Mouse (Mus musculus): ENCODE measurements at regions not wholly inside any gene's neighbourhood (a gene's known extent, or its start where the extent isn't known, plus 50 kb on each side); places are given as distances from the start of the nearest gene placed in this dataset.
"Not testable (repeated sequence)": the region's sequence is repeated elsewhere in the genome, so short reads cannot be mapped to it uniquely, and the experiment has no call there.

GRCm38 (mm10) chr1:184669173-184669572, 63.2 kb downstream of the Hlx start:
- DNase-seq (ENCODE audit: low spot score), result not testable (repeated sequence)

GRCm38 (mm10) chr1:184668428-184668827, 64.0 kb downstream of the Hlx start:
- DNase-seq (ENCODE audit: low spot score), result no peak

- no peak for DNase-seq (ENCODE audit: low spot score)
Measured at GRCm38 (mm10) chr1:184668022-184668421, 64.4 kb downstream of the Hlx start.

GRCm38 (mm10) chr1:184665243-184665642, 67.2 kb downstream of the Hlx start:
- no peak for DNase-seq (ENCODE audit: low spot score)

GRCm38 (mm10) chr1:184664098-184664375, 68.4 kb downstream of the Hlx start:
- DNase-seq (ENCODE audit: low spot score), result no peak

- DNase-seq (ENCODE audit: low spot score), result no peak
Measured at GRCm38 (mm10) chr1:184663300-184664097, 68.9 kb downstream of the Hlx start.

- no peak for DNase-seq (ENCODE audit: low spot score)
Measured at GRCm38 (mm10) chr1:184650541-184651105, 81.8 kb downstream of the Hlx start.

- DNase-seq (ENCODE audit: low spot score), result no peak
Measured at GRCm38 (mm10) chr1:184647920-184648540, 84.4 kb downstream of the Hlx start.

- DNase-seq (ENCODE audit: low spot score), result peak; percentile 66
Measured at GRCm38 (mm10) chr1:184644767-184645598, 87.4 kb downstream of the Hlx start.

- DNase-seq (ENCODE audit: low spot score), result no peak
Measured at GRCm38 (mm10) chr1:184630695-184631475, 101.5 kb downstream of the Hlx start.

GRCm38 (mm10) chr1:184629194-184629593, 103.2 kb downstream of the Hlx start:
- DNase-seq (ENCODE audit: low spot score), result peak; percentile 15

- no peak for DNase-seq (ENCODE audit: low spot score)
Measured at GRCm38 (mm10) chr1:184628566-184629168, 103.8 kb downstream of the Hlx start.

GRCm38 (mm10) chr1:184622462-184622861, 110.0 kb downstream of the Hlx start:
- no peak for DNase-seq (ENCODE audit: low spot score)

- no peak for DNase-seq (ENCODE audit: low spot score)
Measured at GRCm38 (mm10) chr1:184621950-184622349, 110.5 kb downstream of the Hlx start.

GRCm38 (mm10) chr1:184617853-184618454, 114.5 kb downstream of the Hlx start:
- DNase-seq (ENCODE audit: low spot score), result no peak

- DNase-seq (ENCODE audit: low spot score), result no peak
Measured at GRCm38 (mm10) chr1:184615991-184616390, 116.4 kb downstream of the Hlx start.

- DNase-seq (ENCODE audit: low spot score), result no peak
Measured at GRCm38 (mm10) chr1:184614699-184615415, 117.6 kb downstream of the Hlx start.

GRCm38 (mm10) chr1:184612880-184613279, 119.5 kb downstream of the Hlx start:
- no peak for DNase-seq (ENCODE audit: low spot score)

- no peak for DNase-seq (ENCODE audit: low spot score)
Measured at GRCm38 (mm10) chr1:184608938-184609337, 123.5 kb downstream of the Hlx start.

GRCm38 (mm10) chr1:184608338-184608737, 124.1 kb downstream of the Hlx start:
- DNase-seq (ENCODE audit: low spot score), result no peak

Data from yolk sac, embryonic 10.5 days (tissue).